8 mouse cellular contexts compared by ENCODE assay signal in the genomic region with DNA sequence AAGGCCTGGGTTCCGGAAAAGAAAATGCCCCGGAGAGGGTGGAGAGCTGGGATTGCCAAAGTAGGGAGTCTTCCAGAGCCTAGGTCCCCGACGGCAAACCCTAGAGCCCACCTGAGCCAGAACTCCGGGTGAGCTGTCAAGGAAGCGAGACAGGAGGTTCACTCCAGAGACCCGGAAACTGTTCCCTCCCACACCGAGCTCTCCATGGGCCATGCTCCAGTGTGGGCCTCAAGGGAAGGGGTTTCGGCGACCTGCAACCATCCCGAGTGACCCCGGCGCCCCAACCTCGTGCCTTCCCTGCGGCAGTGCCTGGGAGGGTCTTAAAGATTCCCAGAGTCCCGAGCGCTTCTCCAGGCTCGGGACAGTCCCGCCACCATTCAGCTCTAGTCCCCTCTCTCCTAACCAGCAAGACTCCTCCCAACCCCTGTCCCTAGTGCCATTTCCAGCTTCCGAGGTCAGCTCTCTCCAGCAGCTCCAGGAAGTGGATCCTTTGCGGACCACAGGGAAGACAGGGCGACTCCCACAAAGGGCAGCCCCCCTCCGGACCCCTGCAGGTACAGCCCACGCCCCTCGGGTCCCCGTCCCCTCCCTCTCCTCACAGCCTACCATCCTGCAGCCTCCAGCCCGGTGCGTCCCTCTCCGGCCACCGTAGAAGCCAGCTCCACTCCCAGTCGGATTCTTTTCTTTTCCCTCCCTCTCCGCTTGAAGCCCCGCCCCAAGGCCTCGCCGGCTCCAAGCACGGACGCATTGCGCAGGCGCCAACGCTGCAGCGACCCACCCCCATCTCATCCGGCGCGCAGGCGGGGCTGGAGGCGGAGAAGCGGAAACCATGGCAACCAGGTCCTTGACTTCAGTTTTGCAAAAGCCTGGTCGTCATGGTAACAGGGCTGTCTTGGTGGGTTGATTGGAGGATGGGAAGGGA. TPM values are rescaled to one million over a fixed set of nuclear protein-coding genes. Genes with fewer than 3 reads are reported as not detected.
DNase-seq lines count a peak whose midpoint lies in the region; ATAC-seq lines count a peak whose summit lies in the region.

A gene (minus strand): TSS at position 734 of the 922 bp plus-strand sequence.

- peak; percentile 79 for DNase-seq in MEL-GATA-1-ER (ENCODE audit: extremely low read depth, low read depth)
- peak; percentile 99 for DNase-seq in cerebellum, adult 8-10 months
- peak; percentile 100 for DNase-seq in forelimb bud, embryonic 11.5 days (ENCODE audit: low read depth, low spot score)
- peak; percentile 93 for DNase-seq in layer of hippocampus, adult 9-10 months (ENCODE audit: low spot score)
- peak; percentile 95 for DNase-seq in ovary, postnatal 10 days (ENCODE audit: low spot score)
- DNase-seq in thymus, postnatal 10 days (ENCODE audit: low spot score in 2 of 2), result peak; percentile 98 to 99

- H3K36me3 ChIP-seq in lung, embryonic 16.5 days (ENCODE audit: control insufficient read depth, insufficient read depth, low read length), result peaks cover 15% of the 10 kb centered on the region

- WGBS in lung, embryonic 16.5 days, result under 1% methylated on average over 48 of the region's 48 CpGs

- H3K27ac ChIP-seq in lung, embryonic 16.5 days (ENCODE audit: low read length), result peak within 1 kb of the TSS; percentile 74

- H3K9me3 ChIP-seq in lung, embryonic 16.5 days (ENCODE audit: control insufficient read depth, low read length), result no peaks in the 10 kb centered on the region

- H3K9ac ChIP-seq in lung, embryonic 16.5 days (ENCODE audit: low read length), result peak within 1 kb of the TSS; percentile 86

- no peaks in the 10 kb centered on the region for H3K27me3 ChIP-seq in lung, embryonic 16.5 days (ENCODE audit: control insufficient read depth, insufficient read depth, low read depth, low read length)

- H3K4me3 ChIP-seq in lung, embryonic 16.5 days (ENCODE audit: low read length), result peak within 1 kb of the TSS; percentile 86

- peak within 1 kb of the TSS; percentile 81 for H3K4me2 ChIP-seq in lung, embryonic 16.5 days (ENCODE audit: low read depth, low read length)

- H3K4me1 ChIP-seq in lung, embryonic 16.5 days (replicated peaks; ENCODE audit: control insufficient read depth, insufficient read depth, low read length), result peaks cover 9% of the 10 kb centered on the region

- peak; percentile 86 to 89 for ATAC-seq in hematopoietic stem cell, adult 5-6 weeks (replicated peaks in 1 of 2; ENCODE audit: insufficient read depth in 1 of 2, low FRiP score in 2 of 2, low TSS enrichment in 1 of 2, low read depth in 1 of 2, poor library complexity in 2 of 2, severe bottlenecking in 2 of 2)
- peak; percentile 94 for ATAC-seq in lung, embryonic 16.5 days (ENCODE audit: low read depth)

RNA-seq across cellular contexts. Expression of the gene that starts here (rescaled TPM):
- total RNA-seq in hematopoietic stem cell, adult 5-6 weeks (2017), result 39.7 and 42.4 TPM in 2 replicates
- polyA plus RNA-seq in lung, embryonic 16.5 days (2015; fragmentation: Nextera tagmentation; extraction: Ambion mirVana), result 191 and 206 TPM in 2 replicates

Comparison
In these comparisons a context has a peak if more than half of its experiments do, and no peak if none do; other contexts are left out.
1. Peak in every context shown above with its lines: DNase-seq, ATAC-seq, H3K4me3 ChIP-seq and H3K27ac ChIP-seq.